Mouse (Mus musculus): Measurements from ENCODE around the gene Myh14.

- TF ChIP-seq CTCF (IDR thresholded peaks at IDR 0.05; ENCODE audit: borderline replicate concordance, insufficient read depth, low read depth, low read length), result no peak
- no peak for TF ChIP-seq POLR2A (IDR thresholded peaks at IDR 0.05; ENCODE audit: borderline replicate concordance, insufficient read depth, low read length)
These were observed 105.2 kb downstream of the Myh14 start for GRCm38 (mm10) chr7:44565414-44565813.
